Mouse (Mus musculus) gastrocnemius, adult 8-10 months (tissue): ENCODE data around the gene Clk2. TPM values are rescaled to one million over a fixed set of nuclear protein-coding genes. Genes with fewer than 3 reads are reported as not detected.
A peak's percentile ranks its signal among the peaks of the same experiment; 100 is the strongest.

Experiments used
- DNase-seq, 2 experiments: peaks; one replicate each; pipeline ENCODE4 v3.0.0; 2022; ENCODE audit warnings: low spot score in 2 of 2
- total RNA-seq, 4 experiments: library from RNA; stranded (reverse); gene quantifications; 2 replicates each; pipeline ENCODE4 v1.2.4; 2022

The Clk2 gene
- 10 to 100 TPM; 13.6 to 21.5 (median 15.1) TPM for total RNA-seq

- peak; percentile 91 to 93 for DNase-seq
These were observed at the start of gene Clk2 for GRCm38 (mm10) chr3:89164506-89165267. Gene Clk2, plus strand, starts transcription at chr3:89164795.

- DNase-seq = no peak
These were observed 49.1 kb upstream of the Clk2 start for GRCm38 (mm10) chr3:89115522-89115921.

- DNase-seq = peak; percentile 27 to 32
These were observed 41.3 kb upstream of the Clk2 start for GRCm38 (mm10) chr3:89123313-89123712.

DNA sequence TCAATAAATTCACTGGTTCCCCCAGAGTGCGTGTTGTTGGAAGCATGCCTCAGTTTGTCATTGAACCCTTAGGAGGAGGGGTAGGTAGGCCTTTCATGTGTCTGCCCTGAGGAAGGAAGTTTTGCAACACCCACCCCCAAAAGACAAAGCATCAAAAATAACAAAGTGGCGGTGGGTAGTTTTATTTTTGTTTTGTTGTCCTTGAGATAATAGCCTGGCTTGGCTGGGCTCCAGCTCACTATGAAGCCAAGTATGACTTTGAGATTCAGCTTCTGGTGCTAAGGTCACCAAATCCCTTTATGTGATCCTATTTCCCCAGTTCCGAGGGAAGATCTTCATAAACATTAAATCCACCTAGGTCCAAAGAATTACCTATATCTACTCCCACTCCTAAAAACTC, 40.4 kb upstream of the Clk2 start:
- no peak for DNase-seq

GRCm38 (mm10) chr3:89125981-89126380, 38.6 kb upstream of the Clk2 start:
- DNase-seq = no peak

DNA sequence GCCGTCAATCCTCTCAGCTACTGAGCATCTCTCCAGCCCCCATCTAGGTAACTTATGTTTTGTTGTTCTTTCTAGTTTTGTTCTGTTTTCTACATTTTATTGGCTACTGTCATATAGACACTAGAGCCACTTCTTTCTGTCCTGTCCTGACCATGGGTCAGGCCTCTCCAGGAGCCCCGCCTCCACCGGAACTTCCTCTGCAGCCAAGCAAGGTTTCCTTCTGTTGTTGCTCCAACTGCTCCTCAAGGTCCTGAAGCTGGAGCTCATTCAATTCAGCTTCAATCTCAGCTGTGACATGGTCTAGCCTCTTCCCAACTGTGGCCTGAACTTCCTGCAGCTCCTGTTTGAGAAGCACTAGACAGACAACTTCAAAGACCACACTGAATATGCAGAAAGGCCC, 34.7 kb upstream of the Clk2 start:
- DNase-seq = no peak

GRCm38 (mm10) chr3:89131816-89132215, 32.8 kb upstream of the Clk2 start:
- DNase-seq = no peak

DNA sequence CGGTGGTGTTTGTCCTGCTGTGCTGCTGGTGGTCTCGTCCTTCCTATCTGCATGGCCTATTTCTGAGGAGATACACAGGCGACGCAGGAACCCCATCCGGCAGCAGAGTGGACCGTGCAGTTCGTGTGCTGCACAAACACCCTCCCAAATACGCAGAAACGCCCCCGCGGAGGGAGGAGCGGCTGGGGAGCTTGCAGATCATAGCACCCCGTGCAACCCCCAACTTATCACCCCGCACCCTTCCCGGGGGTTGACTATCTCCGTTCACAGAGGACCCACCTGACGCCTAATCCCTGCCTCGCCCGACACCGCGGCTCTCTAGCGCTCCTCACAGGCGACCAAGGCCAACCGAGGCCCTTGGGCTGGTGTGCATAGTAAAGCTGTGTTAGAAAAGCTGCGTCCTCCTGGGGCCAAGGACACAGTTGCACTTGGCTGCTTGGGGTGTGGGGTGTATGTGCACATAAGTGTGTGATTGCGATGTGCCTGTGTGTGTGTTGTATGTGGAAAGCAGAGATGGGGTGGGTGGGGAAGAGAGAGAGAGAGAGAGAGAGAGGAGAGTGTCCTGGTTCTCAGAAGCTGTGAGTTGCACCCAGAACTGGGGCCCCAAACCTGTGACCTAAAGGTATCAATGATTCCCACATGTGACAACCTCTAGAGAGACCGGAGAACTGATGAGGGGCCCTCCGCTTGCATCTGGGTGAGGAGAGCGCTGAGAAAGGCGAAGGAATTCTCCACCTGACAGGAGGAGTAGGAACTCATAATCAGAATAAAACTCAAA, 32.1 kb upstream of the Clk2 start:
- DNase-seq = no peak

GRCm38 (mm10) chr3:89133063-89133450, 31.5 kb upstream of the Clk2 start:
- no peak for DNase-seq

DNA sequence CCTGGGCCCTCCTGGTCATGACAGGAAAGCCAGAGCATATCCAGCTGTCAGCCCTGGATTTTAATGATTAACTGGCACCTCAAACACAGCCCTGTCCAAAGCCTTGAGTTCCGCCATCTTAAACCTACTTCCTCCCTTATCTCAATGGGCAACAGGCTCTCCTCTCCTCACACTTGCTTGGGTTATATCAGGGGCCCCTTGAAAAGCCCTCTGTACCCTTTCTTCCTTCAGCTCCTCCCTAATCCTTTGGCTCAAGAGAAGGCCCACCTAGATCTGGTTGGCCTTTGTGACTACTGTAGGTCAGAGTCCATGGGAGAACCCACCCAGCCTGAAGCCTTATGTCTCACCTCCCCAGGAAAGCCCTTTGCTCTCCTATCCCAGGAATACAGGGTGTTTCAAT, 30.8 kb upstream of the Clk2 start:
- no peak for DNase-seq

- DNase-seq = no peak
These were observed 28.6 kb upstream of the Clk2 start, which contains the start of gene Pklr for GRCm38 (mm10) chr3:89135958-89136357. Gene Pklr, plus strand, starts transcription at chr3:89136142.

- no peak for DNase-seq
These were observed 28.2 kb upstream of the Clk2 start for GRCm38 (mm10) chr3:89136365-89136764.

GRCm38 (mm10) chr3:89144821-89145220, 19.8 kb upstream of the Clk2 start:
- DNase-seq = no peak

- no peak for DNase-seq
These were observed 19.0 kb upstream of the Clk2 start for GRCm38 (mm10) chr3:89145566-89145965.

- DNase-seq = no peak
These were observed 17.3 kb upstream of the Clk2 start for GRCm38 (mm10) chr3:89147101-89147978.

DNA sequence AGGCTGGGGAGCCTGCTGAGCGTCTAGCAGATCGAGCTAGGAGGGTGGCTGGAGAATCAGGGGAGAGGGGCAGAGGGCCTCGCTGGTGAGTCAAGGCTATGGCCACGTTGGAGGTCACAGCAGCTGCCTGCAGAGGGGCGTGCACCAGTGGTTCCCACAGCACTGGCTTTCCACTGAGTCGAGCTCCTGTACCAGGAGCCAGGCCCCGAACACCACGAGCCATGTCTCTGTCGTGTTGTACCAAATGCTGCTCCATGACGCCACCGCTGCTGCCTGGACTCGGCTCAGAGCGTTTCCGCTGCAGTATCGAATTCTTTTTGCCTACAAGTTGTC, 16.6 kb upstream of the Clk2 start:
- no peak for DNase-seq

DNA sequence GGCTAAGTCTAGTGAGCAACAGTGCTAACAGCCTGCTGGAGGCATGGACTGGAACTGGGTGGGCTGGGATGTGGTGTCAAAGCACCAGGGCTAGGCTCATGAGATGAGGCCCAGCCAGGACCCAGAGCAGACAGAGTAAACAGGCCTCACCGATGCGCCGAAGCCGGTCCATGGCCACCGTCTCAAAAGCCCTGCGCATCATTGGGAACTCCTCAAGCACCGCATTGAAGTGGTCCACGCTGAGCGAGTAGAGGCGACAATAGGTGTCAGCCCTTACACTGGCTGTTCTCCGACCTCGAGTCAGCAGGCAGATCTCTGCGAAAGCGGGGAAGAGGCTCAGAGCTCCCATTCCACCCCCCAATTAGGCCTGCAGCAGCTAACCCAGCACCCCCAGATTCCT, 16.0 kb upstream of the Clk2 start:
- DNase-seq = no peak

DNA sequence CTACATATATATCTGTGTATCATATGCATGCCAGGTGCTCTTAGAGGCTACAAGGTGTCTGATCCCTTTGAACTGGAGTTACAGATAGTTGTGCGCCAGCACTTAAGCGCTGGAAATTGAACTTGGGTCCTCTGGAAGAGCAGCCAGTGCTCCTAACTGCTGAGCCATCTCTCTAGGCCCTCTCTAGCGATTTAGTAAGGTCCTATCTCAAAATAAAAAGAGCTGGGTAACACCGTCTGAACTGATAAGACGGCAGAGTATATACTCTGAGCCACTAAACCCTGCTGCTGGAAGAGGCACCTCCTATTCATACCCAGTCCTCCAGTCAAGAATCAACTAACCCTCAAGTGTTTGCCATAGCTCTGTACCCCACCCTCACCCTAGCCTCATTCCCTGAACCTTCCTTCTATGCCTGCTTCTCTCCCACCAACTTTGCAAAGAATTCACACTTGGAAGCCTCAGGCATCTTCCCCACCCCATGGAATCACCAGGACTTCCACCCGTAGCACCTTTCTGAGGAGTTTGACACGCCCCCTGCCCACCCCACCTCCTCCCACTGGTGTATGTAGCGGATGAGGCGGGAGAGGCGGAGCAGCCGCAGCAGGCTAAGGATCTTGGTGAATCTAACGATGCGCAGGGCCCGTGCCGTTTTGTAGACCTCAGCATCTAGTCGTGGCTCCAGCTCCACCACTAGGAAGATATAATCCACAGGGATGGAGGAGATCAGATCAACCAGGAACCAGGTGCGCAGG, 12.3 kb upstream of the Clk2 start:
- no peak for DNase-seq

DNA sequence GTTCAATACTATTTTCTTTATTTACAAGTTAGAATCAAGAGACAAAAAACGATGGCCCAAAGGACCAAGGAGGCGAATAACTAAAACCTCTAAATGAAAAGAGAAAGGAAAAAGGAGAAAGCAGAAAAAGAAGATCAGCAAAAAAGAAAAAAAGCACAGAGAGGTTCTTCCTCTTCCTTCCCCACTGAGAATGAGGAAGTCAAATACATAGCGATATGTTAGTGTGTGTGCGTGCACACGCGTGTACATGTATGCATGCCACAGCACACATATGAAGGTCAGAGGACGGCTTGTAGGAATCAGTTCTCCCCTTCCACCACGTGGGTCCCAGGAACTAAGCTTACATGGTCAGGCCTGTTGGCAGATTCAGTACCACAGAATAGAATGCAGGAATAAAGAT, 7.6 kb upstream of the Clk2 start:
- DNase-seq = no peak

DNA sequence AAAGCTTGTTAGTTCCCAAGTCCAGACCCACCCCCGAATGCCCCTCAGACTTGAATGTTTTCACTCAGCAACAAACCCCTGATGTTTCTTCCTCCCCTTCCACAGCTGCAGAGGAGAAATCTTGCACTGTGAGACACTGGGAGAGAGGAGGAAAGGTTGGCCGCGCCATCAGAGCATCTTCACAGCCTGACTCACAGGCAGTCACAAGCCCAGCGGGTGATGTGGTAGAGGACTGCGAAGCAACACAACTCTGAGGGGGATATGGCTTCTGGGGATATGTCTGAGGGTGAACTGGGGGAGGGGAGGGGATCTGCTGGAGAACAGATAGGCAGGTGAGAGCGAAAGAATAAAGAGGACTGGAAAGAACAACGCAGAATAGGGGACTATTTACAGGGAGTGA, 5.9 kb upstream of the Clk2 start:
- no peak for DNase-seq

- DNase-seq = no peak
These were observed 5.4 kb upstream of the Clk2 start for GRCm38 (mm10) chr3:89159211-89159610.
